Mouse (Mus musculus) lung, embryonic 15.5 days (tissue): ENCODE data around the gene Atxn2l. TPM values are rescaled to one million over a fixed set of nuclear protein-coding genes. Genes with fewer than 3 reads are reported as not detected.

Source experiments
- ATAC-seq: fragments of 200-750 bp; cut with Nextera tagmentation; 2 replicates; pipeline ENCODE4 v1.8.0; 2017; ENCODE audit warnings: moderate number of reproducible peaks, borderline replicate concordance; ENCODE audit not compliant: low FRiP score, low TSS enrichment; ENCODE audit errors: extremely low read depth
- H3K27ac ChIP-seq: fragments of 300-500 bp; sonication (generic); 2 replicates; pipeline ENCODE4 v1.5.1; 2015; ENCODE audit warnings: moderate library complexity, mild to moderate bottlenecking, inconsistent platforms
- H3K27me3 ChIP-seq: fragments of 300-500 bp; sonication (generic); 2 replicates; pipeline ENCODE4 v1.6.1; 2015; ENCODE audit warnings: inconsistent platforms
- H3K36me3 ChIP-seq: fragments of 300-500 bp; sonication (generic); 2 replicates; pipeline ENCODE4 v1.6.1; 2015; ENCODE audit warnings: inconsistent platforms
- H3K4me1 ChIP-seq: fragments of 300-500 bp; sonication (generic); 2 replicates; pipeline ENCODE4 v1.6.1; 2015; ENCODE audit warnings: inconsistent platforms
- H3K4me2 ChIP-seq: fragments of 300-500 bp; sonication (generic); 2 replicates; pipeline ENCODE4 v1.6.1; 2015; ENCODE audit warnings: inconsistent platforms, mild to moderate bottlenecking, moderate library complexity
- H3K4me3 ChIP-seq: fragments of 300-500 bp; sonication (generic); 2 replicates; pipeline ENCODE4 v1.5.1; 2015; ENCODE audit warnings: mild to moderate bottlenecking, inconsistent platforms
- H3K9ac ChIP-seq: fragments of 300-500 bp; sonication (generic); 2 replicates; pipeline ENCODE4 v1.6.1; 2015; ENCODE audit warnings: inconsistent platforms
- H3K9me3 ChIP-seq: fragments of 300-500 bp; sonication (generic); 2 replicates; pipeline ENCODE4 v1.6.1; 2016; ENCODE audit warnings: inconsistent platforms
- WGBS: fragments of 180-500 bp; shearing (Covaris S2); methylation state at CpG from one replicate; pipeline ENCODE4 v1.1.7; 2015; 5-methylcytosine and 5-hydroxymethylcytosine counted together
- polyA plus RNA-seq: library from polyadenylated mRNA; unstranded; fragments of >200 nt; fragmentation: Nextera tagmentation; extraction: Ambion mirVana; gene quantifications from 2 replicates; pipeline ENCODE4 v1.2.1, GENCODE M21; 2015

The Atxn2l gene
- polyA plus RNA-seq, 1 experiment from 2014 or later, result 54.1 TPM

DNA sequence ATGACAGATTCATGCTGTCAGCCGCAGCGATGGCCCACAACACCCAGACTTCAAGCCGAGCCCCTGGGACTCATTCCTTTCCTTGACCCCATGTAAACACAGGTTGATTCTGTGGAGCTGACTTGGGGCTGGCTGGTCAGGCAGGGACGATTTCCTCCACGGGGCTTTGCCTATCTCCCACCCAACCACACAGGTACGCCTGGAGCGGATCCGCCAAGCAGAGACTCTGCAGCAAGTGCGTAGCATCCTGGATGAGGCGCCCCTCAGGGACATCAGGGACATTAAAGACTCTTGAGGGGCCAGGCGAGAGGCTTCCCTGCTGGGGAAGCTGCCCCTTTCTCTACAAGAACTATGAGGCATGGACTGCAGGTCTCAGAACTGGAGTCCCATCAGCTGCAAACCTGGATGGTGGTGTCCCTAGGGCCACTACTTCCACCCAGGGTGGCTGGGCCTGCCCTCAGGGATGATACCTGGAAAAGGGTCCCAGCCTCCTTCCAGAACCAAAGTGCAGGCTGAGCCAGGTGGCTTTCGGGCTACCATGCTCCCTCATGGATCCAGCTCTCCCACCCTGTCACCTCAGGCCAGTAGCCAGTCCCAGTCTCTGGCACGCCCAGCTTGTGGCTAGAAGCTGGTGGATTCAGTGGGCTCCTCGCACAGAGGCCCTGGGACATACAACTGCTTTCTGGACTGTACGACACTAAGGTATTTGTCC, 58.0 kb downstream of the Atxn2l start:
- Histone ChIP-seq H3K9me3 (no peaks in the 10 kb centered on the region), H3K27me3 (no peaks in the 10 kb centered on the region), H3K4me3 (no peak overlapping the region), H3K9ac (no peak overlapping the region), H3K27ac (no peak overlapping the region), H3K4me1 (no peaks in the 10 kb centered on the region), H3K4me2 (no peak overlapping the region), H3K36me3 (peaks cover 40% of the 10 kb centered on the region)
- WGBS, result 91% methylated on average over 15 of the region's 15 CpGs
- ATAC-seq, result no peak

DNA sequence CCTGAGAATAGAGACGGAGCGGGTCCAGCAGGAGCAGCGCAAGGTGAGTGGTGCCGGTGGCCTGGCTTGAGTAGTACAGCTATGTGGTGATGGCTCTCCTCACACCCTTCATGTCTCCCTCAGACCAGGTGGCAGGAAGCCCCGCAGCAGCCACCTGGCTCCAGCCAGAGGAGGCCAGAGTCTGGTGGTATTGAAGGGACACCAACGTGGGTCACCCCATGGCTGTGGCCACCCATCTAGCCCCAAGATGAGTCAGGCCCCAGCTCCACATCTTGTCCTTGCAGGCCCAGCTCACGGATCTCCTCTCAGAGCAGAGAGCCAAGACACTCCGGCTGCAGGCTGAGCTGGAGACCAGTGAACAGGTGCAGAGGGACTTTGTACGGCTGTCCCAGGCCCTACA, 58.7 kb downstream of the Atxn2l start:
- ATAC-seq, result no peak
- Histone ChIP-seq H3K4me2 (no peak overlapping the region), H3K27ac (no peak overlapping the region), H3K4me1 (no peaks in the 10 kb centered on the region), H3K4me3 (no peak overlapping the region), H3K36me3 (peaks cover 43% of the 10 kb centered on the region), H3K9ac (no peak overlapping the region), H3K9me3 (no peaks in the 10 kb centered on the region), H3K27me3 (no peaks in the 10 kb centered on the region)
- WGBS, result 90% methylated on average over 9 of the region's 9 CpGs

DNA sequence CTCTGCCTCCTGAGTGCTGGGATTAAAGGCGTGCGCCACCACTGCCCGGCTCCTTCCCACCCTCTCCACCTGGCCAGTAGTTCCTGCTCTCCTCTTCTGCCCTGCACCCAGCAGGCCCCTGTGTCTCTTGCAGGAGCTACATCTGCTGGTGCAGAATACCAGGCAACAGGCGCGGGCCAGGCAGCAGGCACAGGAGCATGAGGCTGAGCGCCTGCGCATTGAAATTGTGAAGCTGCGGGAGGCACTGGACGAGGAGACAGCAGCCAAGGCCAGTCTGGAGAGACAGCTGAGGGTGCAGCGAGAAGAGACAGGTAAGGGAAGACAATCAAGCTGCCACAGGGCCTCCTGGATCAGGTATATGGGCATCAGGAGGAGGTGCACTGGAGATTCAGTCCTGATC, 59.2 kb downstream of the Atxn2l start:
- H3K36me3 ChIP-seq, result peaks cover 43% of the 10 kb centered on the region
- H3K4me3 ChIP-seq, result no peak overlapping the region
- no peak for ATAC-seq
- H3K4me1 ChIP-seq, result no peaks in the 10 kb centered on the region
- no peaks in the 10 kb centered on the region for H3K27me3 ChIP-seq
- H3K9ac ChIP-seq, result no peak overlapping the region
- WGBS, result 88% methylated on average over 10 of the region's 10 CpGs
- H3K9me3 ChIP-seq, result no peaks in the 10 kb centered on the region
- H3K27ac ChIP-seq, result no peak overlapping the region
- no peak overlapping the region for H3K4me2 ChIP-seq

Other genes with a start within 250 kb of the Atxn2l start
- 28.7 and 32.3 TPM in 2 replicates for gene Sbk1, start 230.8 kb downstream of the Atxn2l start, polyA plus RNA-seq
- gene Lat, start 133.9 kb downstream of the Atxn2l start, polyA plus RNA-seq, result 2.4 and 9.0 TPM in 2 replicates
- 52.3 and 53.2 TPM in 2 replicates for gene Spns1, start 126.0 kb downstream of the Atxn2l start, polyA plus RNA-seq
- 3.1 and 3.3 TPM in 2 replicates for gene Nfatc2ip, start 106.7 kb downstream of the Atxn2l start, polyA plus RNA-seq
- not detected in 2 replicates for gene Cd19, start 88.5 kb downstream of the Atxn2l start, polyA plus RNA-seq
- 35.4 and 37.6 TPM in 2 replicates for gene Rabep2, start 74.7 kb downstream of the Atxn2l start, polyA plus RNA-seq
- gene Atp2a1, start 40.3 kb downstream of the Atxn2l start, polyA plus RNA-seq, result 1.3 and 2.8 TPM in 2 replicates
- gene Sh2b1, start 28.0 kb downstream of the Atxn2l start, polyA plus RNA-seq, result 45.6 and 46.8 TPM in 2 replicates
- 125 and 127 TPM in 2 replicates for gene Tufm, start 16.1 kb downstream of the Atxn2l start, polyA plus RNA-seq
- 176 and 186 TPM in 2 replicates for gene Eif3c, start 63.0 kb upstream of the Atxn2l start, polyA plus RNA-seq
- 1.1 and 1.5 TPM in 2 replicates for gene Apobr, start 81.5 kb upstream of the Atxn2l start, polyA plus RNA-seq
- 27.7 and 27.9 TPM in 2 replicates for gene Cln3, start 82.4 kb upstream of the Atxn2l start, polyA plus RNA-seq
- gene Il27, start 91.5 kb upstream of the Atxn2l start, polyA plus RNA-seq, result not detected in 2 replicates
- gene Nupr1, start 127.4 kb upstream of the Atxn2l start, polyA plus RNA-seq, result 23.4 and 30.0 TPM in 2 replicates
- gene Sgf29, start 145.9 kb upstream of the Atxn2l start, polyA plus RNA-seq, result 47.3 and 54.9 TPM in 2 replicates
- gene Sult1a1, start 173.0 kb upstream of the Atxn2l start, polyA plus RNA-seq, result 5.9 and 6.8 TPM in 2 replicates
- 105 and 119 TPM in 2 replicates for gene Bola2, start 192.0 kb upstream of the Atxn2l start, polyA plus RNA-seq
- gene Slx1b, start 192.3 kb upstream of the Atxn2l start, polyA plus RNA-seq, result 9.9 and 11.5 TPM in 2 replicates
- gene Coro1a, start 204.3 kb upstream of the Atxn2l start, polyA plus RNA-seq, result 36.0 and 58.1 TPM in 2 replicates